Mouse (Mus musculus): ENCODE results near the gene Wdr95. TPM values are rescaled to one million over a fixed set of nuclear protein-coding genes. Genes with fewer than 3 reads are reported as not detected.

The Wdr95 gene
- total and polyA plus RNA-seq, 3 experiments, result not detected

GRCm38 (mm10) chr5:149616138-149616537 lies 87.7 kb downstream of the Wdr95 start:
- H3K79me2 ChIP-seq (ENCODE audit: control insufficient read depth, insufficient read depth, low read length, poor library complexity), result no peaks in the 10 kb centered on the region
- H3K4me3 ChIP-seq (ENCODE audit: control insufficient read depth in 1 of 2, insufficient read depth in 1 of 2, low read depth in 2 of 2, low read length in 2 of 2), result no peak overlapping the region
- no peak for DNase-seq (ENCODE audit: low read depth, low spot score)
- H3K27me3 ChIP-seq (ENCODE audit: control insufficient read depth in 1 of 2, insufficient read depth in 2 of 2, low read length in 2 of 2), result no peaks in the 10 kb centered on the region
- H3K27ac ChIP-seq (ENCODE audit: control insufficient read depth, low read depth, low read length), result no peak overlapping the region
- H3K36me3 ChIP-seq (ENCODE audit: control insufficient read depth in 1 of 2, insufficient read depth in 2 of 2, low read length in 2 of 2), result peaks cover 0 to 34% of the 10 kb centered on the region in 2 experiments; a peak in 2 of 4 replicates
- TF ChIP-seq KAT2A (conservative IDR thresholded peaks at IDR 0.05; ENCODE audit: low read depth, low read length) (no peak), NELFE (IDR thresholded peaks at IDR 0.05; ENCODE audit: low read depth, low read length) (no peak), ELF1 (IDR thresholded peaks at IDR 0.05; ENCODE audit: low read depth, low read length) (no peak), POLR2AphosphoS5 (IDR thresholded peaks at IDR 0.05; ENCODE audit: borderline replicate concordance, low read depth, low read length) (no peak), MXI1 (IDR thresholded peaks at IDR 0.05; ENCODE audit: low read depth, low read length) (no peak), EP300 (IDR thresholded peaks at IDR 0.05; ENCODE audit: low read depth in 1 of 2, low read length in 2 of 2) (no peak), GATA1 (IDR thresholded peaks at IDR 0.05; ENCODE audit: low read depth, low read length) (no peak), TBP (IDR thresholded peaks at IDR 0.05; ENCODE audit: low read depth, low read length) (no peak), JUND (IDR thresholded peaks at IDR 0.05; ENCODE audit: low read depth, low read length) (no peak), MEF2A (IDR thresholded peaks at IDR 0.05; ENCODE audit: extremely low read depth, insufficient replicate concordance, low read depth, low read length, poor library complexity, severe bottlenecking) (no peak), POLR2A (IDR thresholded peaks at IDR 0.05; ENCODE audit: control insufficient read depth in 1 of 2, insufficient read depth in 1 of 2, low read depth in 1 of 2, low read length in 2 of 2, poor library complexity in 1 of 2) (no peak), CHD1 (IDR thresholded peaks at IDR 0.05; ENCODE audit: low read depth, low read length) (no peak), SIN3A (IDR thresholded peaks at IDR 0.05; ENCODE audit: low read length) (no peak), SMC3 (IDR thresholded peaks at IDR 0.05; ENCODE audit: low read depth, low read length) (no peak), ETS1 (IDR thresholded peaks at IDR 0.05; ENCODE audit: low read depth, low read length) (no peak)
- H3K9ac ChIP-seq (ENCODE audit: control insufficient read depth, low read depth, low read length, poor library complexity, severe bottlenecking), result no peak overlapping the region
- no peaks in the 10 kb centered on the region for H3K9me3 ChIP-seq (replicated peaks; ENCODE audit: insufficient read depth, low read length)
- H3K4me1 ChIP-seq (ENCODE audit: control insufficient read depth in 1 of 2, insufficient read depth in 2 of 2, low read length in 2 of 2), result no peaks in the 10 kb centered on the region

DNA sequence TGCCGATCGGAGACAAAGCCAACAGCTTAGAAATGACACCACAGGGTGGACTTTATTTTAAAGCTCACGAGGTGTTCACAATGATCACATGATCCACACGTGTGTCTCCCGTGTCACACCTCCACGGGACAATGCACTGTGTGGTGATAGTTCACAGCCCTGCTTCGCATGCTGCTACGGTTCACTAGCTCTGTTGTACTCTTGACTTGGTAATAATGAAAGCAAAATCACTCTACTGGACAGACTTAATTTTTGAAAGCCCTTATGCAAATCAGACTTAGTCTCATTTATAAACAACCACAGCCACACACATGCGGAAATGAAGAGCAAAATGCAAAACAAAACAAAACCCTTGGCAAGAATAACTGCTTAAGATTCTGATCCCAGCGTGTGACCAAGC lies 88.3 kb downstream of the Wdr95 start:
- no peak overlapping the region for H3K27ac ChIP-seq (ENCODE audit: control insufficient read depth, low read depth, low read length)
- DNase-seq (ENCODE audit: low read depth, low spot score), result no peak
- no peak overlapping the region for H3K4me3 ChIP-seq (ENCODE audit: control insufficient read depth in 1 of 2, insufficient read depth in 1 of 2, low read depth in 2 of 2, low read length in 2 of 2)
- no peaks in the 10 kb centered on the region for H3K27me3 ChIP-seq (ENCODE audit: control insufficient read depth in 1 of 2, insufficient read depth in 2 of 2, low read length in 2 of 2)
- H3K9me3 ChIP-seq (replicated peaks; ENCODE audit: insufficient read depth, low read length), result no peaks in the 10 kb centered on the region
- peaks cover 0 to 37% of the 10 kb centered on the region in 2 experiments; a peak in 2 of 4 replicates for H3K36me3 ChIP-seq (ENCODE audit: control insufficient read depth in 1 of 2, insufficient read depth in 2 of 2, low read length in 2 of 2)
- H3K4me1 ChIP-seq (ENCODE audit: control insufficient read depth in 1 of 2, insufficient read depth in 2 of 2, low read length in 2 of 2), result no peaks in the 10 kb centered on the region
- TF ChIP-seq BHLHE40 (IDR thresholded peaks at IDR 0.05; ENCODE audit: borderline replicate concordance, low read depth, low read length) (no peak), ZC3H11A (IDR thresholded peaks at IDR 0.05; ENCODE audit: low read depth, low read length) (no peak), SIN3A (IDR thresholded peaks at IDR 0.05; ENCODE audit: low read length) (no peak), E2F4 (IDR thresholded peaks at IDR 0.05; ENCODE audit: borderline replicate concordance, low read depth, low read length) (no peak)
- no peaks in the 10 kb centered on the region for H3K79me2 ChIP-seq (ENCODE audit: control insufficient read depth, insufficient read depth, low read length, poor library complexity)
- no peak overlapping the region for H3K9ac ChIP-seq (ENCODE audit: control insufficient read depth, low read depth, low read length, poor library complexity, severe bottlenecking)

All from MEL (cell line).